Mouse (Mus musculus): Measurements from ENCODE around the gene Alox5ap. TPM values are rescaled to one million over a fixed set of nuclear protein-coding genes. Genes with fewer than 3 reads are reported as not detected.

Alox5ap gene
- polyA plus RNA-seq (2015; fragmentation: Nextera tagmentation; extraction: Ambion mirVana) = 8.6 and 9.1 TPM in 2 replicates

DNA sequence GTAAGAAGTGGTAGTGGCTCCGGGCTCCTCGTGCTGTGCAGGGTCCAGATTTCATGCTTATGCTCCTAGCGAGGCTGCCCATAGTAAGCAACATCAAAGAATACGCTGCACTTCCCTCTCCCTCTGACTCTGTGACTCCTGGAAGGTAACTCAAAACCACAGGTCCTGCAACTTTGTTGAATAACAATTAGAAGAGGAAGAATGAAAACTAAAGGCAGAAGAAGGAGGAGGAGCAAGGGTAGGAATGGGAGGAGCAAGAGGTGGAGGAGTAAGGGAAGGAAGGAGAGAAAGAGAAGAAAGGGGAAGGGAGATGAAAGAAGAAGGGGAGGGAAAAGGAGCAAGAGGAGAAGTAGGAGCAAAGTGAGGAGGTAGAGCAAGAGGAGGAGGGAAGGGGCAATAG is at the start of gene Alox5ap:
Gene Alox5ap, plus strand, starts transcription at position 363 of the 400 bp plus-strand sequence.
- Histone ChIP-seq H3K27me3 (no peaks in the 10 kb centered on the region), H3K4me3 (replicated peaks) (no peak within 1 kb of the TSS), H3K36me3 (no peaks in the 10 kb centered on the region), H3K9me3 (no peaks in the 10 kb centered on the region), H3K27ac (no peak within 1 kb of the TSS), H3K4me1 (replicated peaks) (peaks cover 2% of the 10 kb centered on the region), H3K4me2 (replicated peaks) (no peak within 1 kb of the TSS), H3K9ac (replicated peaks) (no peak within 1 kb of the TSS)
- no peak for ATAC-seq
- 56% methylated on average over 4 of the region's 4 CpGs for WGBS

DNA sequence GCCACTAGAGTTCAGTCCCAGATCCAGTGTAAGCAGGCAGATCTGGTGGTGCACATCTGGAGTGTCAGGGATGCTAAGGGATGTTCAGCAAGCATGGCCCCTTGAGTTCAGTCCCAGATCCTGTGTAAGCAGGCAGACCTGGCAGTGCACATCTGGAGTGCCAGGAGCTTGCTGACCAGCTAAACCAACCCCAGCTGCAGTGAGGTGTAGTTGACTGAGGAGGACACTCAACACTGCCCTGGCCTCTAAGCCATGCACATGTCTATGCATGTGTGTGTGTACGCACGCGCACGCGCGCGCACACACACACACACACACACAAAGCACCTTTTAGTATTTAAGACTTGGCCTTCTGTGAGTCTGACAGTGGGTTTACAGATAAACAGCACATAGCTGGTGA is 49.0 kb upstream of the Alox5ap start:
- Histone ChIP-seq H3K4me2 (replicated peaks) (no peak overlapping the region), H3K27ac (no peak overlapping the region), H3K4me1 (replicated peaks) (peaks cover 2% of the 10 kb centered on the region; the same call in 1 of the 2 replicates), H3K27me3 (no peaks in the 10 kb centered on the region), H3K9ac (replicated peaks) (no peak overlapping the region), H3K9me3 (no peaks in the 10 kb centered on the region), H3K4me3 (replicated peaks) (no peak overlapping the region), H3K36me3 (peaks cover 68% of the 10 kb centered on the region)
- no peak for ATAC-seq
- over 99% methylated on average over 7 of the region's 7 CpGs for whole genome bisulfite sequencing

DNA sequence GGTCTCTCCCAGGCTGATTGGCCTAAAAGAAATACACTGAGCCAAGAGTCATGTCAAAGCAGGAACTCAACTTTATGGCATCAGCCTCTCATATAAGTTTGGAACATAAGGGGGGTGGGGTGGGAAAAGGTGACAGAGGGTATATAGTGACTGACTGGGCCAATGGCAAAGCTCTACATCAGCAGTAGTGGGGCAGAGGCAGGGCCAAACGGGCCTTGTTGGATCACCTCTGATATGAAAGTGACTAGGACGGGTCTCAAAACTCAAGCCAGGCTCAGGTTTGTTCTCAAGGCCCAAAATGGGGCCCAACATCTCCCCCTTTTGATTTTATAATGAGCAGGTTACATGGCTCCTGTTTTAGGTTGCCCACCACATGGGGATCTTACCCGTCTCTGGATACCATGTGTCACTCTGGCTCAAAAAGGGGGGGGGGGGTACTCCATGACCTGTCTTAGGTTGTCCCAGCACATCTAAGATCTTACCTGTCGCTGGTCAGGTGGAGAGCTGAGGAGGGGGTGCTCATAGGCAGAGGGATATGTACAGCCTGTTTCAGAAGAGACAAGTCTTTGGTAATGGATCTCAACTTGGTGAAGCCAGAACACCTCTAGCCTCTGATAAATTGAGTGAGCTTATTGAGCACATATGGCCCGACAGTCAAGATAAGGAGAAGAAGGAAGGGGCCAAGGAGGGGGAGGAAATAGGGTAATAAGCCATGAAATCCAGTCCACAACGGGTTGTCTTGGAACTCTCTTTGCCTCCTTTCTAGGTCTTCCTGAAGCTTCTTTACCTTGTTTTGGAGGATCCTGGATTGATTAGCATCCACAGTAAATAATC is 46.8 kb upstream of the Alox5ap start:
- Histone ChIP-seq H3K4me3 (replicated peaks) (no peak overlapping the region), H3K9me3 (no peaks in the 10 kb centered on the region), H3K4me1 (replicated peaks) (no peaks in the 10 kb centered on the region), H3K4me2 (replicated peaks) (no peak overlapping the region), H3K9ac (replicated peaks) (no peak overlapping the region), H3K27ac (no peak overlapping the region), H3K36me3 (peaks cover 51% of the 10 kb centered on the region), H3K27me3 (no peaks in the 10 kb centered on the region)
- ATAC-seq = no peak
- 82% methylated on average over 6 of the region's 6 CpGs for WGBS

DNA sequence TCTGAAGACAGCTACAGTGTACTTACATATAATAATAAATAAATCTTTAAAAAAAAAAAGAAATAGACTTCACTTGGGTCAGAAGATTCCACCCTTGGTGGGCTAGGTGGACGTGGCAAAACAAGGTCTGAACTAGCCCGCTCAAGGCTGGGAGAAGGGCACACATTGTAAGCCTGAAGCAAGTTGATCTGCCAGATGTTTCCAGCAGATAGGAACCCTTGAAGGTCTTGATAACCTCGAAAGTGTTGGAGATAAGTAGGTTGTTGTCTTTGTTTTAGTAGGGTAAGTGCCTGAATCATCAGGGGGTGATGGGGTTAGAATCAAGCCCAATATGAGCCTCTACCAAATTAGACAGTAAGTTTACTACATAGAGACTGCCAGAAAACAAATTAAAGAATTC is 45.1 kb upstream of the Alox5ap start:
- WGBS = 89% methylated on average over 3 of the region's 3 CpGs
- no peak overlapping the region for H3K4me2 ChIP-seq (replicated peaks)
- no peak for ATAC-seq
- H3K9me3 ChIP-seq = no peaks in the 10 kb centered on the region
- no peak overlapping the region for H3K9ac ChIP-seq (replicated peaks)
- H3K4me1 ChIP-seq (replicated peaks) = peaks cover 10% of the 10 kb centered on the region
- peaks cover 34% of the 10 kb centered on the region for H3K36me3 ChIP-seq
- no peak overlapping the region for H3K27ac ChIP-seq
- no peaks in the 10 kb centered on the region for H3K27me3 ChIP-seq
- H3K4me3 ChIP-seq (replicated peaks) = no peak overlapping the region

DNA sequence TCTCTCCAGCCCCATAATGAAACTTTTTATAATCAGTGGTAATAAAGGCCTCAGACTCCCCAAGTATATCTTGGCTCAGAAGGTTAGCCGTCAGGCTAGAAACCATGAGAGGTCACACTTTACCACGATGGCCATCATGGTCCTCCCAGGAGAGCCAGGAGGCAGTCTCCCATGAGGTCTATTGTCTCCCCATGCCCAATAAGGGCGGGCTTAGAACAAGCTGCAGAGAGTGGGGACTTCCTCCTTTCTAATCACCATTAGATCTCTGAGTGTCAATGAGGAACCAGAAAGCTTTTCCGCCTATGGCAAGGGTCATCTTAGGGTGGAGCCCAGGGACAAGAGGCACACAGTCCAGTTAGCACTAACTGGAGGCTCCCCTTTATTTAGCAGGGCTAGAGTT is 43.2 kb upstream of the Alox5ap start:
- Histone ChIP-seq H3K4me3 (replicated peaks) (no peak overlapping the region), H3K4me2 (replicated peaks) (no peak overlapping the region), H3K27me3 (no peaks in the 10 kb centered on the region), H3K27ac (no peak overlapping the region), H3K36me3 (peaks cover 15% of the 10 kb centered on the region), H3K4me1 (replicated peaks) (peaks cover 20% of the 10 kb centered on the region), H3K9me3 (no peaks in the 10 kb centered on the region), H3K9ac (replicated peaks) (no peak overlapping the region)
- WGBS = 94% methylated on average over 4 of the region's 4 CpGs
- no peak for ATAC-seq

DNA sequence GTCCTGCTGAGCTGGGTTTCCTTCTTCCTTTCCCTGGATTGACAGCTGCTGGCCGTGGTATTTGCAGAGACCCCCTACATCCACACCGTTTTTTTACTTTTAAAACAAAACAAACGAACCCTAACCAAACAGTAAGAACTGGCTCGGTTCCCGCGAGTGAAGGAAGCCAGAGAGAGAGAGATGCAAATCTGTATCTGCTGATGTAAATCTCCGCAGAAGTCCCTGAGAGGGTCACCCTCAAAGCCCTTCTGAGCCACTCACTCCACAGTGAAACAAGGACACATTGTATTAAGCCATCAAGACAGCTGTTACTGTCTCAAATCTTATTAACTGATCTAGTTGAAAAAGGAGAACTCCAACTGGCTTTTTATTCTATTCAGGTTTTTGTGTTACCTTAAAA is 39.9 kb upstream of the Alox5ap start:
- 0 out of 2 replicates have a peak overlapping the region, but pooled peaks have one; percentile 21 for H3K9ac ChIP-seq (replicated peaks)
- no peak overlapping the region for H3K4me3 ChIP-seq (replicated peaks)
- 7% methylated on average over 7 of the region's 7 CpGs for WGBS
- ATAC-seq = no peak
- no peaks in the 10 kb centered on the region for H3K9me3 ChIP-seq
- H3K4me2 ChIP-seq (replicated peaks) = peak overlapping the region; percentile 19
- no peaks in the 10 kb centered on the region for H3K27me3 ChIP-seq
- H3K27ac ChIP-seq = peak overlapping the region; percentile 2; the same call in 1 of the 2 replicates
- no peaks in the 10 kb centered on the region for H3K36me3 ChIP-seq
- peaks cover 20% of the 10 kb centered on the region for H3K4me1 ChIP-seq (replicated peaks)

DNA sequence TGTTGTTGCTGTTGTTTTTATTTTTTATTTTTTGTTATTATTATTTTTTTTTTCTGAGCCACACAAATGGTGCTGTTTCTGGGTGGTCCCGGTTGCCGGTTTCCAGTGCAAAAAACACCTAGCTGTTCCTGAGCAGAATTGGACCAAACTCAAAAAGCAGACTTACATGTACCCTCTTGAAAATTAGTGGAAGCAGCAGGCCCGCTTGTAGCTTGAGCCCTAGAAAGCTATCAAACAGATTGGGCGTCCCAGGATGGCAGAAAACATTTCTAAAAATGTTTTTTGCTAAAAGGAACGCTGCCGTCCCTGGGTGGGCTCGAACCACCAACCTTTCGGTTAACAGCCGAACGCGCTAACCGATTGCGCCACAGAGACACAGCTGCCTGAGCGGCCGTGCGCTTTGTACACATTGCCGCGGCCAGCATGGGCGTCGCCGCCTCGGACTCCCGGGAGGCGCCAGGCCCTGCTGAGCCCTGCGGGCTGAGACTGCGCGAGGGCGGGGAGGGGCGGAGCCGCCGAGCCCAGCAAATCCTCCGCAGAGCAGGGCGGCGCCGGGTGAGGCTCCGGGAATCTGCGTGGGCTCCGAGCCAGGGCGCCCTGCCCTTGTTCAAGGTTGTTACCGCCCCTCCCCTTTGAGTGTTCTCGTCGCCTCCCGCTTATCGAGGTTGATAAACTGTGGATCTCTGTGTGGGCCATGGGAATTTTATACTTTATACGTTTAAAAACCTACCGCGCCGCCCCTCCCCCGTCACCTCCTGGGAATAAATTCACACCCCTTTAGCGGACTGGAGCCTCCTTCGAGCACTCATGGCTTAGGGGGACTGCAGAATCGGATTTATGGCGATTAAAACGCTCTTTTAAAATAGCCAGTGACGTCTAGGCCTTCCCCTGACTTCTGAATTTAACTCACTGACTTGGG is 35.6 kb upstream of the Alox5ap start:
- no peaks in the 10 kb centered on the region for H3K36me3 ChIP-seq
- 3% methylated on average over 55 of the region's 55 CpGs for WGBS
- ATAC-seq = peak; percentile 99

DNA sequence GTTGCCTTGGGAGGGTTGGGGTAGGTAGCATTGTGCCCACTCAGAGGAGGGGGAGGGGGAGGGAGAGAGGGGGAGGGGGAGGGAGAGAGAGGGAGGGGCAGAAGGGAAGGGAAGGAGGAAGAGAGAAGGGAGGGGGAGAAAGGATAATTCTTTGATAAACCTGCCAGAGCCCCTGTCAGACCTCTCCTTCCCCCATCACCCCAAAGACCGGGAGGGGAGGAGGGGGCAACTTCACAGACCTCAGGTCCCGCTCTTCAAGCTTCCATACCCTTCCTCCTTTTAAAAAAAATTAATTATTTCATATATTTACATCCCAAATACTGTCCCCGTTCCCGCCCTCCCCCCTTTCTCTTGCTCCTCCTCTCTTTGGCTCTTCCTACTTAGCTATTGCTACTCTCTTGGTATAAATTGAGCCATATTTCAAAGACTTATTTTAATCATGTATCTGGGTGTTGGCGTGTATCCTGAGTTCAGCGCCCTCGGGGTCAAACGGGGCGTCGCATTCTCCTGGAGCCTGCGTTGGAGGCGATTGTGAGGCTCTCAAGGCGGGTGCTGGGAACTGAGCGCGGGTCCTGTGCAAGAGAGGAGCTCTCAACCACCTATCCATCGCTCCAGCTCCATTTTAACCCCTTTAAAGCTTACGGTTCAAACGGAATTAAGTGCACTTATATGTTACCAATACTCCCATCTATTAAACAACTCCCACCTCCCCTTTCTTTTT is 34.8 kb upstream of the Alox5ap start:
- no peaks in the 10 kb centered on the region for H3K27me3 ChIP-seq
- WGBS = 74% methylated on average over 18 of the region's 18 CpGs
- peaks cover 8% of the 10 kb centered on the region for H3K4me1 ChIP-seq (replicated peaks)
- no peak for ATAC-seq
- H3K4me2 ChIP-seq (replicated peaks) = peak overlapping the region; percentile 49
- peak overlapping the region; percentile 90 for H3K27ac ChIP-seq
- H3K9ac ChIP-seq (replicated peaks) = peak overlapping the region; percentile 62
- no peaks in the 10 kb centered on the region for H3K36me3 ChIP-seq
- no peaks in the 10 kb centered on the region for H3K9me3 ChIP-seq
- H3K4me3 ChIP-seq (replicated peaks) = peak overlapping the region; percentile 48

More for the DNA sequence above, 35.6 kb upstream of the Alox5ap start:
- Histone ChIP-seq H3K4me1 (replicated peaks) (peaks cover 16% of the 10 kb centered on the region), H3K4me3 (replicated peaks) (peak overlapping the region; percentile 48), H3K9ac (replicated peaks) (peak overlapping the region; percentile 62), H3K27ac (peak overlapping the region; percentile 90), H3K27me3 (no peaks in the 10 kb centered on the region), H3K9me3 (no peaks in the 10 kb centered on the region), H3K4me2 (replicated peaks) (peak overlapping the region; percentile 49)

DNA sequence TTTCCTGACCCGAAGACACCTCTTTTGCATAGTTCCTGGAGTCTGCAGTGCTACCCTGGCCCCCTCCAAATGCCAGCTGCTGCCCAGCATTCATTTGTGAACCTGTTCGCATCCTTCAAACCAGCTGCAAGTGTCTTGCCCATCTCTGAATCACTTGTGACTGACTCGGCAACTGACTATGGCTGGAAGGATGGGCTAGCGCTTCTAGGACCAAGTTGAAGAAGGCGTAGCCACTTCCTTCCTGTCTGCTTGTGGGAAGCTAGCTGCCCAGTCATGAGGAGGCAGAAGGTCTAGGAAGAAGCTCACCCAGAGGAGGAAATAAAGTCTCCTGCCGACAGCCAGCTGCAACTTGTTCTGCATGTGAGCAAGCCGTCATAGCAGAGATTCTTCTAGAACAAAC is 29.6 kb upstream of the Alox5ap start:
- no peaks in the 10 kb centered on the region for H3K27me3 ChIP-seq
- 92% methylated on average over 7 of the region's 7 CpGs for WGBS
- H3K4me1 ChIP-seq (replicated peaks) = no peaks in the 10 kb centered on the region
- H3K9me3 ChIP-seq = no peaks in the 10 kb centered on the region
- H3K36me3 ChIP-seq = no peaks in the 10 kb centered on the region
- no peak overlapping the region for H3K4me3 ChIP-seq (replicated peaks)
- H3K27ac ChIP-seq = no peak overlapping the region
- H3K9ac ChIP-seq (replicated peaks) = no peak overlapping the region
- no peak for ATAC-seq
- no peak overlapping the region for H3K4me2 ChIP-seq (replicated peaks)

DNA sequence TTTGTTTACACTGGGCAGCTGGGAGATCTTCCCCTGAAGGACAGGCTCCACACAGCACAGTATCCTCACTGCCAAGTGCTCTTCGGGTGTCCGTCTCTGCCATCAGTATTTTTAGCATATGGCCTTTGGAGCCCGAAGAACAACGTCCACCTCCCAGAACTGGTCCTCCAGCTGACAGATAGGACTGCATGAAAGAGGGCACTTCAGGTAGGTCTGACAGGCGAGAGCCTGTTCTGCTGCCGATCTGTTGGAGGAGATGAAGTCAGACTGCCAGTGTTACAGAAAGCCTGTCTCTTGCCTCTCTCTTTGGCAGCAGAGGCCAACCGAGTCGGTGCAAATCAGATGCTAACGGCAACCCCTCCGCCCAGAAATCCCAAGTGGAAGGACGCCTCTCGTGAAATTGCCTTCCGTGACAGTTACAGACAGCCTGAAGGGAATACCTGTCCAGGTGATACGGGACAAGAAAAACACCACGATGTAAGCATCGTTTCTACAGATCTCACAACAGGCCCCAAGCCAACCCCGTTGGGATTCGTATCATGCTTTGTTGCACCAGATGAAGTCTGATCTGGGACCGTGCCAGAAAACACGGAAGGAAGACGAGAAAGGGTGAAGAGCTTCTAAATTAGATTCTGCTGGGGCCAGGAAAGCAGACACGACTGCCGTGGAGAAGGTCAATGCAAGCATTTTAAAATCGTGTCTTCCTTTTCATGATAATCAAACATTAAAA is 27.2 kb upstream of the Alox5ap start:
- WGBS = 84% methylated on average over 24 of the region's 24 CpGs
- no peak for ATAC-seq
- Histone ChIP-seq H3K27me3 (no peaks in the 10 kb centered on the region), H3K9me3 (no peaks in the 10 kb centered on the region), H3K36me3 (no peaks in the 10 kb centered on the region), H3K4me1 (replicated peaks) (no peaks in the 10 kb centered on the region), H3K27ac (no peak overlapping the region), H3K9ac (replicated peaks) (no peak overlapping the region), H3K4me3 (replicated peaks) (no peak overlapping the region), H3K4me2 (replicated peaks) (no peak overlapping the region)

DNA sequence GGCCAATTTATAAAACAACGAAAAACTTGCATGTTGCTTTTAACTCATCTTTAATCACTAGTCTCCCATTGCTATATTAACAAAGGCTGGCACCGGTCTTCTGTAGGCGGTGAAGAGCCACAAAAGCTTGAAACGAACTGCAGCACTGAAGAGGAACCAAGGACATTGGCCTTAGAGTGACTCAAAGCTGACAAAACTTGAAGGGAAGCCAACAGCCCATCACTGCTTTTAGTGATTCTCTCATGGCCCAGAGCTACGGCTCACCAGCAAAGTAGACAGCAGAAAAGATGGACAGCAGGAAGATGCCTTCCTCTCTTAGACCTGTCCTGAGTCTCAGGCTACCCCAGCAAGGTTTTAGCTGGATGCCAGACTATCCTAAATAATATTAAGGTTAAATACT is 22.1 kb upstream of the Alox5ap start:
- Histone ChIP-seq H3K36me3 (no peaks in the 10 kb centered on the region), H3K9me3 (no peaks in the 10 kb centered on the region), H3K27ac (no peak overlapping the region), H3K4me1 (replicated peaks) (peaks cover 7% of the 10 kb centered on the region), H3K4me3 (replicated peaks) (no peak overlapping the region), H3K27me3 (no peaks in the 10 kb centered on the region), H3K4me2 (replicated peaks) (no peak overlapping the region), H3K9ac (replicated peaks) (no peak overlapping the region)
- WGBS = 88% methylated on average over 5 of the region's 5 CpGs
- ATAC-seq = no peak

Measured in midbrain, embryonic 13.5 days (tissue).